Mouse (Mus musculus) lung, adult 2 months (tissue): ENCODE measurements at regions not wholly inside any gene's neighbourhood (a gene's known extent, or its start where the extent isn't known, plus 50 kb on each side); places are given as distances from the start of the nearest gene placed in this dataset.

ENCODE experiments used
- DNase-seq: peaks from one replicate; pipeline ENCODE4 v3.0.0; 2022
- H3K4me1 ChIP-seq: fragments of 200-500 bp; 2 replicates; pipeline ENCODE4 v1.6.1; 2011; ENCODE audit warnings: low read length; ENCODE audit not compliant: control insufficient read depth, insufficient read depth
- H3K4me3 ChIP-seq: fragments of 200-500 bp; replicated peaks from 2 replicates; pipeline ENCODE3; 2011; ENCODE audit warnings: low read depth, mild to moderate bottlenecking, control low read depth, low read length; ENCODE audit errors: extremely low read depth
- CTCF ChIP-seq: fragments of 200-500 bp; IDR thresholded peaks from 2 replicates; pipeline ENCODE4 v1.5.1; 2011; ENCODE audit warnings: mild to moderate bottlenecking, low read length, control low read depth; ENCODE audit not compliant: insufficient read depth
- POLR2A ChIP-seq: fragments of 200-500 bp; IDR thresholded peaks from 2 replicates; pipeline ENCODE4 v1.6.1; 2011; ENCODE audit warnings: low read depth, mild to moderate bottlenecking, control low read depth, low read length, borderline replicate concordance; ENCODE audit errors: extremely low read depth
- WGBS: fragments of 180-500 bp; shearing (Covaris S2); methylation state at CpG from one replicate; pipeline ENCODE4 v1.1.7; 2018; 5-methylcytosine and 5-hydroxymethylcytosine counted together

- Histone ChIP-seq H3K4me1 (no peaks in the 10 kb centered on the region; the same call in 1 of the 2 replicates), H3K4me3 (no peak overlapping the region)
- WGBS: 54% methylated on average over 5 of the region's 5 CpGs
- no peak for DNase-seq
- TF ChIP-seq POLR2A: no peak
- TF ChIP-seq CTCF: no peak
Observed at GRCm38 (mm10) chr10:67637339-67637738, 88.6 kb upstream of the Ado start.

- 6% methylated on average over 13 of the region's 13 CpGs for WGBS
- no peak overlapping the region for H3K4me3 ChIP-seq
- no peak for DNase-seq
- no peaks in the 10 kb centered on the region; the same call in 1 of the 2 replicates for H3K4me1 ChIP-seq
- TF ChIP-seq POLR2A (no peak), CTCF (no peak)
Observed at GRCm38 (mm10) chr10:67636569-67636968, 87.8 kb upstream of the Ado start.

GRCm38 (mm10) chr10:67634795-67635194 lies 86.0 kb upstream of the Ado start:
- TF ChIP-seq POLR2A (no peak), CTCF (no peak)
- Histone ChIP-seq H3K4me3 (no peak overlapping the region), H3K4me1 (no peaks in the 10 kb centered on the region; the same call in 1 of the 2 replicates)
- no peak for DNase-seq
- 50% methylated on average over 4 of the region's 4 CpGs for WGBS

GRCm38 (mm10) chr10:67633063-67633462 lies 84.3 kb upstream of the Ado start:
- DNase-seq: no peak
- no peaks in the 10 kb centered on the region; the same call in 1 of the 2 replicates for H3K4me1 ChIP-seq
- WGBS: 89% methylated on average over 7 of the region's 7 CpGs
- no peak for TF ChIP-seq POLR2A
- no peak overlapping the region for H3K4me3 ChIP-seq

GRCm38 (mm10) chr10:67623338-67623737 lies 74.6 kb upstream of the Ado start:
- WGBS: 75% methylated on average over 12 of the region's 12 CpGs
- Histone ChIP-seq H3K4me1 (no peaks in the 10 kb centered on the region), H3K4me3 (no peak overlapping the region)
- no peak for TF ChIP-seq CTCF
- no peak for TF ChIP-seq POLR2A
- DNase-seq: no peak

GRCm38 (mm10) chr10:67620018-67620417 lies 71.3 kb upstream of the Ado start:
- no peak for DNase-seq
- Histone ChIP-seq H3K4me1 (no peaks in the 10 kb centered on the region), H3K4me3 (no peak overlapping the region)
- TF ChIP-seq POLR2A (no peak), CTCF (no peak)
- WGBS: 75% methylated on average over 8 of the region's 8 CpGs

- Histone ChIP-seq H3K4me1 (no peaks in the 10 kb centered on the region), H3K4me3 (no peak overlapping the region)
- no peak for DNase-seq
- 74% methylated on average over 5 of the region's 5 CpGs for WGBS
- no peak for TF ChIP-seq POLR2A
Observed at GRCm38 (mm10) chr10:67618112-67618511, 69.4 kb upstream of the Ado start.

- no peaks in the 10 kb centered on the region for H3K4me1 ChIP-seq
- whole genome bisulfite sequencing: 72% methylated on average over 3 of the region's 3 CpGs
- TF ChIP-seq POLR2A: no peak
- no peak for TF ChIP-seq CTCF
Observed at GRCm38 (mm10) chr10:67615016-67615415, 66.3 kb upstream of the Ado start.

GRCm38 (mm10) chr10:67610689-67611088 lies 61.9 kb upstream of the Ado start:
- TF ChIP-seq POLR2A: no peak
- TF ChIP-seq CTCF: no peak
- no peak overlapping the region for H3K4me3 ChIP-seq
- no peaks in the 10 kb centered on the region; the same call in 1 of the 2 replicates for H3K4me1 ChIP-seq
- 75% methylated on average over 6 of the region's 6 CpGs for WGBS
- no peak for DNase-seq

More at GRCm38 (mm10) chr10:67615016-67615415, 66.3 kb upstream of the Ado start:
- no peak overlapping the region for H3K4me3 ChIP-seq
- no peak for DNase-seq

- Histone ChIP-seq H3K4me1 (no peaks in the 10 kb centered on the region; the same call in 1 of the 2 replicates), H3K4me3 (no peak overlapping the region)
- WGBS: 14% methylated on average over 5 of the region's 5 CpGs
- no peak for TF ChIP-seq CTCF
- no peak for TF ChIP-seq POLR2A
- no peak for DNase-seq
Observed at GRCm38 (mm10) chr10:67608033-67608432, 59.3 kb upstream of the Ado start.

GRCm38 (mm10) chr10:67607297-67608032 lies 58.7 kb upstream of the Ado start:
- no peak for DNase-seq
- no peaks in the 10 kb centered on the region; the same call in 1 of the 2 replicates for H3K4me1 ChIP-seq
- WGBS: 30% methylated on average over 9 of the region's 9 CpGs
- TF ChIP-seq CTCF (no peak), POLR2A (no peak)
- H3K4me3 ChIP-seq: no peak overlapping the region
